Mouse (Mus musculus) intestine, embryonic 16.5 days (tissue): ENCODE data around the gene Dok7. TPM values are rescaled to one million over a fixed set of nuclear protein-coding genes. Genes with fewer than 3 reads are reported as not detected.

Experiments
- ATAC-seq: fragments of 200-750 bp; cut with Nextera tagmentation; 2 replicates; pipeline ENCODE4 v1.8.0; 2017; ENCODE audit warnings: moderate TSS enrichment, moderate library complexity
- H3K27ac ChIP-seq: fragments of 300-500 bp; sonication (generic); 2 replicates; pipeline ENCODE4 v1.5.1; 2014; ENCODE audit warnings: mild to moderate bottlenecking, low read length
- H3K27me3 ChIP-seq: fragments of 300-500 bp; sonication (generic); replicated peaks from 2 replicates; pipeline ENCODE4 v1.6.1; 2014; ENCODE audit warnings: low read length, control low read depth, mixed read lengths; ENCODE audit not compliant: control insufficient read depth, insufficient read depth
- H3K36me3 ChIP-seq: fragments of 300-500 bp; sonication (generic); 2 replicates; pipeline ENCODE4 v1.6.1; 2014; ENCODE audit warnings: low read length, control low read depth; ENCODE audit not compliant: control insufficient read depth, insufficient read depth
- H3K4me1 ChIP-seq: fragments of 300-500 bp; sonication (generic); 2 replicates; pipeline ENCODE4 v1.6.1; 2014; ENCODE audit warnings: low read length, control low read depth, mixed read lengths; ENCODE audit not compliant: control insufficient read depth, insufficient read depth
- H3K4me2 ChIP-seq: fragments of 300-500 bp; sonication (generic); 2 replicates; pipeline ENCODE4 v1.6.1; 2014; ENCODE audit warnings: low read depth, low read length, control low read depth
- H3K4me3 ChIP-seq: fragments of 300-500 bp; sonication (generic); 2 replicates; pipeline ENCODE4 v1.5.1; 2014; ENCODE audit warnings: mild to moderate bottlenecking, low read length
- H3K9ac ChIP-seq: fragments of 300-500 bp; sonication (generic); 2 replicates; pipeline ENCODE4 v1.6.1; 2014; ENCODE audit warnings: low read depth, low read length
- H3K9me3 ChIP-seq: fragments of 300-500 bp; sonication (generic); 2 replicates; pipeline ENCODE4 v1.6.1; 2016; ENCODE audit warnings: low read length, control low read depth; ENCODE audit not compliant: control insufficient read depth
- WGBS: fragments of 180-500 bp; shearing (Covaris S2); extraction: QIAGEN DNeasy Blood & Tissue Kit; methylation state at CpG from one replicate; pipeline ENCODE4 v1.1.7; 2014; 5-methylcytosine and 5-hydroxymethylcytosine counted together
- polyA plus RNA-seq: library from polyadenylated mRNA; unstranded; fragments of >200 nt; fragmentation: Nextera tagmentation; extraction: Ambion mirVana; gene quantifications from 2 replicates; pipeline ENCODE4 v1.2.1, GENCODE M21; 2015

Gene Dok7
- polyA plus RNA-seq, 1 experiment from 2014 or later: 1.3 TPM

GRCm38 (mm10) chr5:35071855-35072254, 15.3 kb downstream of the Dok7 start:
- Histone ChIP-seq H3K27me3 (no peaks in the 10 kb centered on the region), H3K27ac (no peak overlapping the region), H3K9me3 (no peaks in the 10 kb centered on the region), H3K36me3 (no peaks in the 10 kb centered on the region), H3K4me2 (no peak overlapping the region), H3K4me1 (no peaks in the 10 kb centered on the region), H3K4me3 (no peak overlapping the region), H3K9ac (no peak overlapping the region)
- 91% methylated on average over 6 of the region's 6 CpGs for WGBS
- no peak for ATAC-seq

GRCm38 (mm10) chr5:35073235-35073634, 16.7 kb downstream of the Dok7 start:
- WGBS: 73% methylated on average over 11 of the region's 11 CpGs
- H3K9ac ChIP-seq: no peak overlapping the region
- H3K4me2 ChIP-seq: no peak overlapping the region
- no peak overlapping the region for H3K4me3 ChIP-seq
- no peaks in the 10 kb centered on the region for H3K4me1 ChIP-seq
- H3K27ac ChIP-seq: no peak overlapping the region
- H3K27me3 ChIP-seq: no peaks in the 10 kb centered on the region
- H3K36me3 ChIP-seq: no peaks in the 10 kb centered on the region
- no peaks in the 10 kb centered on the region for H3K9me3 ChIP-seq
- ATAC-seq: no peak

GRCm38 (mm10) chr5:35073992-35074391, 17.4 kb downstream of the Dok7 start:
- Histone ChIP-seq H3K36me3 (no peaks in the 10 kb centered on the region), H3K9ac (no peak overlapping the region), H3K27me3 (peaks cover under 1% of the 10 kb centered on the region; the same call in 1 of the 2 replicates), H3K4me2 (no peak overlapping the region), H3K4me3 (no peak overlapping the region), H3K9me3 (no peaks in the 10 kb centered on the region), H3K4me1 (no peaks in the 10 kb centered on the region), H3K27ac (no peak overlapping the region)
- 66% methylated on average over 9 of the region's 9 CpGs for WGBS
- ATAC-seq: no peak

- no peaks in the 10 kb centered on the region for H3K4me1 ChIP-seq
- H3K4me3 ChIP-seq: no peak overlapping the region
- no peaks in the 10 kb centered on the region for H3K9me3 ChIP-seq
- no peak overlapping the region for H3K9ac ChIP-seq
- no peak for ATAC-seq
- H3K36me3 ChIP-seq: no peaks in the 10 kb centered on the region
- no peak overlapping the region for H3K27ac ChIP-seq
- no peak overlapping the region for H3K4me2 ChIP-seq
- peaks cover 6% of the 10 kb centered on the region for H3K27me3 ChIP-seq
- 96% methylated on average over 1 of the region's 1 CpGs for WGBS
These were observed 19.8 kb downstream of the Dok7 start for GRCm38 (mm10) chr5:35076369-35076768.

GRCm38 (mm10) chr5:35079101-35079500, 22.5 kb downstream of the Dok7 start:
- peaks cover 6% of the 10 kb centered on the region for H3K27me3 ChIP-seq
- H3K4me2 ChIP-seq: no peak overlapping the region
- no peaks in the 10 kb centered on the region for H3K36me3 ChIP-seq
- H3K9me3 ChIP-seq: no peaks in the 10 kb centered on the region
- WGBS: 43% methylated on average over 18 of the region's 18 CpGs
- H3K9ac ChIP-seq: no peak overlapping the region
- H3K27ac ChIP-seq: no peak overlapping the region
- H3K4me1 ChIP-seq: no peaks in the 10 kb centered on the region
- ATAC-seq: no peak
- H3K4me3 ChIP-seq: no peak overlapping the region

GRCm38 (mm10) chr5:35084913-35085312, 28.3 kb downstream of the Dok7 start:
- Histone ChIP-seq H3K4me2 (no peak overlapping the region), H3K4me3 (no peak overlapping the region), H3K4me1 (no peaks in the 10 kb centered on the region), H3K36me3 (no peaks in the 10 kb centered on the region), H3K27ac (no peak overlapping the region), H3K27me3 (no peaks in the 10 kb centered on the region), H3K9ac (no peak overlapping the region), H3K9me3 (no peaks in the 10 kb centered on the region)
- no peak for ATAC-seq
- 72% methylated on average over 3 of the region's 3 CpGs for WGBS

- Histone ChIP-seq H3K27ac (no peak overlapping the region), H3K4me1 (no peaks in the 10 kb centered on the region), H3K36me3 (0 out of 2 replicates have a peak, but pooled peaks cover 5% of the 10 kb centered on the region), H3K27me3 (no peaks in the 10 kb centered on the region), H3K9me3 (no peaks in the 10 kb centered on the region), H3K9ac (no peak overlapping the region), H3K4me2 (no peak overlapping the region), H3K4me3 (no peak overlapping the region)
- ATAC-seq: no peak
- WGBS: 65% methylated on average over 9 of the region's 9 CpGs
These were observed 32.4 kb downstream of the Dok7 start for GRCm38 (mm10) chr5:35088785-35089613.

GRCm38 (mm10) chr5:35089614-35089963, 33.0 kb downstream of the Dok7 start:
- Histone ChIP-seq H3K27ac (no peak overlapping the region), H3K4me1 (no peaks in the 10 kb centered on the region), H3K4me3 (no peak overlapping the region), H3K4me2 (no peak overlapping the region), H3K36me3 (0 out of 2 replicates have a peak, but pooled peaks cover 5% of the 10 kb centered on the region), H3K9me3 (no peaks in the 10 kb centered on the region), H3K27me3 (no peaks in the 10 kb centered on the region), H3K9ac (no peak overlapping the region)
- WGBS: 74% methylated on average over 5 of the region's 5 CpGs
- ATAC-seq: no peak

GRCm38 (mm10) chr5:35091636-35092035, 35.1 kb downstream of the Dok7 start:
- H3K4me2 ChIP-seq: no peak overlapping the region
- no peak overlapping the region for H3K9ac ChIP-seq
- no peaks in the 10 kb centered on the region for H3K9me3 ChIP-seq
- H3K4me1 ChIP-seq: no peaks in the 10 kb centered on the region
- H3K27me3 ChIP-seq: no peaks in the 10 kb centered on the region
- no peak overlapping the region for H3K4me3 ChIP-seq
- no peak overlapping the region for H3K27ac ChIP-seq
- H3K36me3 ChIP-seq: peaks cover 11% of the 10 kb centered on the region
- WGBS: 80% methylated on average over 3 of the region's 3 CpGs
- no peak for ATAC-seq

- H3K27me3 ChIP-seq: no peaks in the 10 kb centered on the region
- H3K4me1 ChIP-seq: peaks cover 18% of the 10 kb centered on the region
- H3K36me3 ChIP-seq: peaks cover 18% of the 10 kb centered on the region
- 83% methylated on average over 8 of the region's 8 CpGs for WGBS
- no peak for ATAC-seq
- H3K27ac ChIP-seq: no peak overlapping the region
- H3K9ac ChIP-seq: no peak overlapping the region
- H3K9me3 ChIP-seq: no peaks in the 10 kb centered on the region
- no peak overlapping the region for H3K4me2 ChIP-seq
- no peak overlapping the region for H3K4me3 ChIP-seq
These were observed 46.5 kb downstream of the Dok7 start for GRCm38 (mm10) chr5:35103086-35103485.
